Mouse (Mus musculus) intestine, embryonic 16.5 days (tissue): Measurements from ENCODE around the gene Elmo1. TPM values are rescaled to one million over a fixed set of nuclear protein-coding genes. Genes with fewer than 3 reads are reported as not detected.

Experiments
- ATAC-seq: fragments of 200-750 bp; cut with Nextera tagmentation; 2 replicates; pipeline ENCODE4 v1.8.0; 2017; ENCODE audit warnings: moderate TSS enrichment, moderate library complexity
- H3K27ac ChIP-seq: fragments of 300-500 bp; sonication (generic); 2 replicates; pipeline ENCODE4 v1.5.1; 2014; ENCODE audit warnings: mild to moderate bottlenecking, low read length
- H3K27me3 ChIP-seq: fragments of 300-500 bp; sonication (generic); replicated peaks from 2 replicates; pipeline ENCODE4 v1.6.1; 2014; ENCODE audit warnings: low read length, control low read depth, mixed read lengths; ENCODE audit not compliant: control insufficient read depth, insufficient read depth
- H3K36me3 ChIP-seq: fragments of 300-500 bp; sonication (generic); 2 replicates; pipeline ENCODE4 v1.6.1; 2014; ENCODE audit warnings: low read length, control low read depth; ENCODE audit not compliant: control insufficient read depth, insufficient read depth
- H3K4me1 ChIP-seq: fragments of 300-500 bp; sonication (generic); 2 replicates; pipeline ENCODE4 v1.6.1; 2014; ENCODE audit warnings: low read length, control low read depth, mixed read lengths; ENCODE audit not compliant: control insufficient read depth, insufficient read depth
- H3K4me2 ChIP-seq: fragments of 300-500 bp; sonication (generic); 2 replicates; pipeline ENCODE4 v1.6.1; 2014; ENCODE audit warnings: low read depth, low read length, control low read depth
- H3K4me3 ChIP-seq: fragments of 300-500 bp; sonication (generic); 2 replicates; pipeline ENCODE4 v1.5.1; 2014; ENCODE audit warnings: mild to moderate bottlenecking, low read length
- H3K9ac ChIP-seq: fragments of 300-500 bp; sonication (generic); 2 replicates; pipeline ENCODE4 v1.6.1; 2014; ENCODE audit warnings: low read depth, low read length
- H3K9me3 ChIP-seq: fragments of 300-500 bp; sonication (generic); 2 replicates; pipeline ENCODE4 v1.6.1; 2016; ENCODE audit warnings: low read length, control low read depth; ENCODE audit not compliant: control insufficient read depth
- WGBS: fragments of 180-500 bp; shearing (Covaris S2); extraction: QIAGEN DNeasy Blood & Tissue Kit; methylation state at CpG from one replicate; pipeline ENCODE4 v1.1.7; 2014; 5-methylcytosine and 5-hydroxymethylcytosine counted together
- polyA plus RNA-seq: library from polyadenylated mRNA; unstranded; fragments of >200 nt; fragmentation: Nextera tagmentation; extraction: Ambion mirVana; gene quantifications from 2 replicates; pipeline ENCODE4 v1.2.1, GENCODE M21; 2015

Elmo1 gene
- polyA plus RNA-seq, 1 experiment from 2014 or later: 14.4 TPM

DNA sequence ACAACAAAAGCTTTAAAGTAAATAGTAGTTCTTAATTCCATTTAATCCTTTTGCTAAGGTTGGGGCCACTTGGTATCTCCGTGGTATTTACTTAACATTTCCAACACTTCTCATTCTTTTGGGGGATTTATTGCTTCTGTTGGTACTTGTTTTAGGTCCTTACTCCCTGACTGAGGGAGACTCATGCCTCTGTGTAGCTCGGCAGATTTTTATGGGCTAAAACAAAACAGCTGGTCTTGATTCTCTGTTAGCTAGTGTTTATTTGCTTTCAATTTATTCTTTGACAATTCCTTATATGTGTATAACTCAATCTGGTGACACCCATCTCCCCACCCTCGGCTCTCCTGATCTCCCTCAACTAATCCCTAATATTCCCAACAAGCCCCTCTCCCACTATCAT is 237.6 kb downstream of the Elmo1 start:
- ATAC-seq: no peak

DNA sequence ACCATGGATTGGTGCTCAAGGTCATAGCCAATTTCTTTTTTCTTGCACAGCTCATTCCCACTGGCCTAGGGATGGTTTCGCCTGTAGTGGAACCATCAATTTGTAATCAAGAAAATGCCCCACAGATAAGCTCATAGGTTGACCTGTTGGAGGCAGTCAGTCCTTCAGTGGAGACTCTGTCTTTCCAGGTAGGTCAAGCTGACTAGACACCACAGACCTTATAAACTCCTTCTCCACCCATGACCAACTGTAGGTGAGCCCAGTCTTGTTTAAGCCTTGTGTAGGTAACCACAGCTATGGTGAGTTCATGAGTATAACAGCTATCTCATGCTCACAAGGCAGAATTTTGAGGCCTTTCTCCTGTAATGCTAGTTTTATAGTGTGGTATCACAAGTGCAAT is 238.3 kb downstream of the Elmo1 start:
- Histone ChIP-seq H3K36me3 (no peaks in the 10 kb centered on the region), H3K9me3 (no peaks in the 10 kb centered on the region), H3K4me1 (no peaks in the 10 kb centered on the region), H3K4me3 (no peak overlapping the region), H3K9ac (no peak overlapping the region), H3K27ac (no peak overlapping the region), H3K4me2 (no peak overlapping the region), H3K27me3 (no peaks in the 10 kb centered on the region)
- no peak for ATAC-seq
- WGBS: 92% methylated on average over 1 of the region's 1 CpGs

More for the DNA sequence above, 237.6 kb downstream of the Elmo1 start:
- Histone ChIP-seq H3K36me3 (no peaks in the 10 kb centered on the region), H3K27ac (no peak overlapping the region), H3K9ac (no peak overlapping the region), H3K4me2 (no peak overlapping the region), H3K9me3 (no peaks in the 10 kb centered on the region), H3K27me3 (no peaks in the 10 kb centered on the region), H3K4me3 (no peak overlapping the region), H3K4me1 (no peaks in the 10 kb centered on the region)
- WGBS: 41% methylated on average over 3 of the region's 3 CpGs

DNA sequence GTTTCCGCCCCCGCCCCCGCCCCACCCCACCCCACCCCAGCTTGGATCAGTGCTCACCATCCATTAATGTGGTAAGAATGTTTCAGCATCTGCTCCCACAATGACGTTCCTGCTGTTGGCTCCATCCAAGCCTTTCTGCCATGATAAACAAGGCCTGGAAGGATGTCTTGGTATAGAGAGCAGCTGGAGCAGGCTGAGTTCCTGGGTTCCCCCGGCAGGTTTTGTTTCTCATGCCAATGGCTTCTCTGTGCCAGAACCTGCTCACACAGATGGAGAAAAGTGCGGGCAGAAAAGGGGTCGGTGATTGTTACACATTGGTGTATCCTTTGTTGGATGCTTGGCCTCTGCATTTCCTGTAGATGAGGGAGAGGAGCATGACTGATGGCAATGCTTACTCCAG is 240.6 kb downstream of the Elmo1 start:
- no peak overlapping the region for H3K4me2 ChIP-seq
- no peaks in the 10 kb centered on the region for H3K27me3 ChIP-seq
- no peaks in the 10 kb centered on the region for H3K4me1 ChIP-seq
- no peak overlapping the region for H3K4me3 ChIP-seq
- no peak overlapping the region for H3K9ac ChIP-seq
- H3K9me3 ChIP-seq: no peaks in the 10 kb centered on the region
- no peak for ATAC-seq
- 82% methylated on average over 7 of the region's 7 CpGs for WGBS
- H3K27ac ChIP-seq: no peak overlapping the region
- no peaks in the 10 kb centered on the region for H3K36me3 ChIP-seq

DNA sequence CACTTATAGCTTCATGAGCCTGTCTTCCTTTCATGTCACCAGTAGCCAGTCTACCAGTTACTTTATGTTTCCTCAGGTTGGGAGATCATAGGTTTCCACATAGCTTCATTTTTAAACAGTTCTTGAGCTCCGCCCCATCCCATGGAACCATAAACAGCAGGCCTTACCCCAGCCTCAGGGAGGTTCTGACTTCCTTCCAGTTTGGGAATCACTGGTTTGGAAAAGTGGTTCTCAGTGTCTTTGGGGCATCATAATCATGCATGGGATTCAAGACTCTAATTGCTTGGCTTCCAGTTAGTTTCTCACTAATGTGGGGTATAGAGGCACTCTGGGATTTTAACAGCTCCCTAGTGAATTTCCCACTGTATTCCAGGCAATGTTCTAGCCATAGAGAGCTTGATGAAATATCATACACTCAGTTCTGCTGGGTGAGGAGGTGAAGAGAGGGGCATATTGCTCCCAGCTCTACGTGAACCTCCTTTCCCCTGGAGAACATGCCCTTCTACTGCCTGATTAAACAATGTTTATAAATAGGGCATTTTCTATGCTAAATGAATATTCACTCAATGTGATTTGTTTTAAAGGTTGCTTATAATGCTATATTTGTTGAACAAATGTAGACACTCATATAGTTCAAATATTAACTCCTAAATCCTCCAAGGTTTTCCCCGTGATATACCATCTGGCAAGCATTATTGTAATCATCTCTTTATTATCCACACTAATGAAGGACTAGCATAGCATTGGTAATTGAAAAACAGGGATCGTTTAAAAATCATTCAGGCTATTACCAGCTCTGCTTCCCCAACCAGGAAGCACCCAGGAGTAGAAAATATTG is 244.9 kb downstream of the Elmo1 start:
- Histone ChIP-seq H3K9me3 (no peaks in the 10 kb centered on the region), H3K4me3 (no peak overlapping the region), H3K36me3 (no peaks in the 10 kb centered on the region), H3K4me2 (no peak overlapping the region), H3K27ac (no peak overlapping the region), H3K4me1 (no peaks in the 10 kb centered on the region), H3K9ac (no peak overlapping the region), H3K27me3 (no peaks in the 10 kb centered on the region)
- WGBS: 81% methylated on average over 4 of the region's 4 CpGs
- no peak for ATAC-seq

DNA sequence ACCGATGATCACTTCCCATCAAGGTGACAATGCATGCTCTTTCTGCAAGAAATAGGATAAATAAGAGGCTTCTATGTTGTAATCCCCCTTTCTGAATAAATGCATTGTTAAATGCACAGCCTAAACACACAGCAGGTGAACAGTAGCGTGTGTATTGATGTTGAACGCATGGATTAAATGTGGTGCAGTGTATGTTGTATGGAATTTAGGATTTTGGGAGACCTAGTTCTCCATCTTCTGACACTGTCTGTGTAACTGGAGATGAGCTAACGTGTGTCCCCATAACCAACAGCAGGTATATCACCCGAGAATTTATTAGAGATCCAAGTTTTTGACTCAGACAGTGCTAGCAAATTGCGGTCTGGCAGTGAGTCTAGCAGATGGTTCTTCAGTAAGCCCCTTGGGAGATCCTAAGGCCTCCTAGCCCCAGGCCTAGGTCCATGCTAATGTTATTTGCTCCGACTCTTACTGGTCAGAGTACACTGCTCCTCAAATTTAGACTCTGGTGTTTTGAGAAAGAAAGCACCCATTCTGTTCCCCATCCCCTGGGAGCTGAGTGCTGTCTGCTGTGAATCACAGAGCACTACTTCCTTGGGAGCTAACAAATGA is 245.6 kb downstream of the Elmo1 start:
- no peak overlapping the region for H3K4me3 ChIP-seq
- no peaks in the 10 kb centered on the region for H3K27me3 ChIP-seq
- no peak for ATAC-seq
- H3K9ac ChIP-seq: no peak overlapping the region
- no peaks in the 10 kb centered on the region for H3K9me3 ChIP-seq
- no peak overlapping the region for H3K4me2 ChIP-seq
- no peak overlapping the region for H3K27ac ChIP-seq
- H3K4me1 ChIP-seq: no peaks in the 10 kb centered on the region
- no peaks in the 10 kb centered on the region for H3K36me3 ChIP-seq
- 85% methylated on average over 7 of the region's 7 CpGs for WGBS

DNA sequence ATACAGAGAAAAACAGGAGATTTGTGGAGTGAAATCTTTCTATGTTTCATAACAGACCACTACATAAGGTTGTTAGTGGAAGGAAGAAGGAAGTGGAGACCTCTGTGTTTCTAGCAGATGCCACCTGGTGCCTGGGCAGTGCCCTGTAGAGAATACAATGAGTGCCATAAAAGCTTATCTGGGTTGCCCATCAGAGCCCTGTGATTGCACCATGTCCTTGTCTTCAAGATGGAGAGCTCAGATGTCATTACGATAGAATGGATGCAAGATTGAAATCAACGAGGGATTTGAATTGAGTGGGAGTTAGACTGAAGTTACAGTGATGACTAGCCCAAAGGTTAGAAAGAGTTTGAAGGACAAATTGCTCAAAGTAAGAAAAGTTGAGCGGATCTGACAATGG is 252.5 kb downstream of the Elmo1 start:
- Histone ChIP-seq H3K27me3 (no peaks in the 10 kb centered on the region), H3K36me3 (no peaks in the 10 kb centered on the region), H3K4me3 (no peak overlapping the region), H3K4me2 (no peak overlapping the region), H3K9ac (no peak overlapping the region), H3K27ac (no peak overlapping the region), H3K9me3 (no peaks in the 10 kb centered on the region), H3K4me1 (no peaks in the 10 kb centered on the region)
- 85% methylated on average over 3 of the region's 3 CpGs for WGBS
- ATAC-seq: no peak

DNA sequence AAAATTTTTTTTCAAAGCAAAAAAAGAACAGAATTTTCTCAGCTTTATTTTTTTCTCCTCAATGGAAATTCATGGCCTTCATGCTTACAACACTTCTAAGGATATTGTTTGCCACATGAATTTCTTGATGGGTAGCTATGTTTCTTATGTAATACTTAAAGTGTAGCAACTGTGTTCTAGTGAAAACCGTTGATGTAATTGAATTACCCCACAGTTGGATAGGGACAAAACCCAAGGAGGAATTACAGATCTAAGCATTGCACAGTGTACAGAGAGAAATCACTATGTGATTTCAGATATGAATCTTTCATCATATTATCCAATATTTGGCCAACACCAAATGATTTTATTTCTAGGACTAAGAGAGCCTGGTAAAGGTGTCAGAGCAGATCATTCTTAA is 259.4 kb downstream of the Elmo1 start:
- 81% methylated on average over 1 of the region's 1 CpGs for WGBS
- no peak overlapping the region for H3K9ac ChIP-seq
- H3K9me3 ChIP-seq: no peaks in the 10 kb centered on the region
- no peak for ATAC-seq
- no peak overlapping the region for H3K4me3 ChIP-seq
- no peaks in the 10 kb centered on the region for H3K4me1 ChIP-seq
- H3K4me2 ChIP-seq: no peak overlapping the region
- H3K27me3 ChIP-seq: no peaks in the 10 kb centered on the region
- H3K27ac ChIP-seq: no peak overlapping the region
- no peaks in the 10 kb centered on the region for H3K36me3 ChIP-seq

DNA sequence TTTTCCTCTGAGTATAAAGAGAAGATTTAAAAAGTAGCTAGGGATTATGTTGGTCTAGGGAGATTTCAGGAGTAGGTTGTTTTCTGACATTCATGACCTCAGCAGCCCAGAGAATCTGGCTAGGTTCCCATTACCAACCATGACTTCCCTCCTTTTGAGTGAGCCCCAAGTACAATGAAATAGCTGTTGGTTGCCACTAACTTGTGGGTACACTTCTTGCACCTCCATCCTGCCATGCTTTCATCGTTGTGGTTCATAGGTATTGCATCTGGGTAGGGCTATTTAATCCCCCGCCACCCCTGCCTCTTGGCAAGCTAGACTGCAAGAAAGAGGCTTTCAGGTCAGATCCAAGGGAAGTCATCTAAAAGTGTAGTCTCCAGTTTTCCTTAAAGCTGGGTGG is 262.2 kb downstream of the Elmo1 start:
- ATAC-seq: no peak
- Histone ChIP-seq H3K4me2 (no peak overlapping the region), H3K27me3 (no peaks in the 10 kb centered on the region), H3K4me1 (no peaks in the 10 kb centered on the region), H3K27ac (no peak overlapping the region), H3K9me3 (no peaks in the 10 kb centered on the region), H3K36me3 (no peaks in the 10 kb centered on the region), H3K9ac (no peak overlapping the region), H3K4me3 (no peak overlapping the region)
- WGBS: 92% methylated on average over 2 of the region's 2 CpGs

DNA sequence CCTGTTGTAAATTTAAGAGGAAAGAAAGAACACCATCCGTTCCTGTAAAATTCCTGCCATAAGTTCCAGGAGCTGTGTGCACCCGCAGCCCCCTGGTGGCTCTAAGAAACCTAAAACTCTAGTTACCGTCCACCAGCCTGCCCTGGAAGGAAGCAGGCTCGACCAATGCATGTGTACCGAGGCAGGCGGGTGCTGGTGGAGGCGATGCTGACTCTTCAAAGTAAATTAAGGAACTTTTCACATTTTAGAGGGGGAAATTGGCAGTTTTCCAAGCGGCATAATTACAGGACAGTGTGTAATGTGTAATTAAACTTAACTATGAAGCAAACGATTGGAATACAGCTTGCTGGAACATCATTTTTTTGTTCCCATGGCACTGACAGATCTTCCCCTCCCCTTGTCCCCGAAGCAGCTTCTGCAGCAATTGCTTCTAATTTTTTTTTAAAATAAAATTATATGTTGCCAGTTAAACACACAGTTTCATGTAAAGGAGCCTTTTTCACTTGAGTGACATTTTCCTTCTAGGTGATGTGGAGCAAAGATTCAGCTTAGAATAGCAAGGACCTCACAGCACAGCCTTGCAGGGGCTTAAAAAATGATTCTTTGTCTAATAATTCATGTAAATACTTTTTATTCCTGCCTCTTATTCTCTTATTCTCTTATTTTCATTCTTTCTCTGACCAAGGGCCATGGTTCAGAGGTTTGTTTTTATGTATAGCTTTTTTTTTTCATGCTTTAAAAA is 263.6 kb downstream of the Elmo1 start:
- Histone ChIP-seq H3K4me1 (no peaks in the 10 kb centered on the region), H3K27ac (no peak overlapping the region), H3K4me2 (no peak overlapping the region), H3K9me3 (no peaks in the 10 kb centered on the region), H3K9ac (no peak overlapping the region), H3K4me3 (no peak overlapping the region), H3K36me3 (no peaks in the 10 kb centered on the region), H3K27me3 (no peaks in the 10 kb centered on the region)
- WGBS: 39% methylated on average over 10 of the region's 10 CpGs
- ATAC-seq: no peak
